Mouse (Mus musculus) midbrain, embryonic 12.5 days (tissue): Measurements from ENCODE around the gene Sap18b. TPM values are rescaled to one million over a fixed set of nuclear protein-coding genes. Genes with fewer than 3 reads are reported as not detected.

Experiments used
- ATAC-seq: fragments of 200-750 bp; cut with Nextera tagmentation; 2 replicates; pipeline ENCODE4 v1.8.0; 2017; ENCODE audit warnings: low read depth, moderate TSS enrichment, moderate library complexity; ENCODE audit not compliant: low FRiP score
- H3K27ac ChIP-seq: fragments of 300-500 bp; sonication (generic); replicated peaks from 2 replicates; pipeline ENCODE4 v1.5.1; 2016; ENCODE audit warnings: mild to moderate bottlenecking
- H3K27me3 ChIP-seq: fragments of 300-500 bp; sonication (generic); 2 replicates; pipeline ENCODE4 v1.6.1; 2016; ENCODE audit warnings: mild to moderate bottlenecking
- H3K36me3 ChIP-seq: fragments of 300-500 bp; sonication (generic); 2 replicates; pipeline ENCODE4 v1.6.1; 2016
- H3K4me1 ChIP-seq: fragments of 300-500 bp; sonication (generic); 2 replicates; pipeline ENCODE4 v1.6.1; 2016
- H3K4me2 ChIP-seq: fragments of 300-500 bp; sonication (generic); replicated peaks from 2 replicates; pipeline ENCODE4 v1.6.1; 2016; ENCODE audit warnings: mild to moderate bottlenecking, moderate library complexity
- H3K4me3 ChIP-seq: fragments of 300-500 bp; sonication (generic); 2 replicates; pipeline ENCODE4 v1.5.1; 2016; ENCODE audit warnings: mild to moderate bottlenecking
- H3K9ac ChIP-seq: fragments of 300-500 bp; sonication (generic); replicated peaks from 2 replicates; pipeline ENCODE4 v1.6.1; 2016; ENCODE audit warnings: mild to moderate bottlenecking, moderate library complexity
- H3K9me3 ChIP-seq: fragments of 300-500 bp; sonication (generic); 2 replicates; pipeline ENCODE4 v1.6.1; 2016; ENCODE audit warnings: mild to moderate bottlenecking
- WGBS: fragments of 180-500 bp; shearing (Covaris S2); methylation state at CpG from one replicate; pipeline ENCODE4 v1.1.7; 2016; 5-methylcytosine and 5-hydroxymethylcytosine counted together
- polyA plus RNA-seq: library from polyadenylated mRNA; unstranded; fragments of >200 nt; fragmentation: Nextera tagmentation; extraction: Ambion mirVana; gene quantifications from 2 replicates; pipeline ENCODE4 v1.2.1, GENCODE M21; 2016

Gene Sap18b
- polyA plus RNA-seq, 1 experiment from 2014 or later: 330 TPM

- Histone ChIP-seq H3K4me1 (peaks cover 22% of the 10 kb centered on the region), H3K27ac (peak overlapping the region; percentile 92), H3K9me3 (no peaks in the 10 kb centered on the region), H3K27me3 (no peaks in the 10 kb centered on the region), H3K4me3 (peak overlapping the region; percentile 98), H3K36me3 (0 out of 2 replicates have a peak, but pooled peaks cover 6% of the 10 kb centered on the region), H3K4me2 (peak overlapping the region; percentile 91), H3K9ac (peak overlapping the region; percentile 96)
- under 1% methylated on average over 36 of the region's 69 CpGs for WGBS
- ATAC-seq: no peak; the same call in 1 of the 2 replicates
These were observed 18.5 kb upstream of the Sap18b start for GRCm38 (mm10) chr8:95806461-95807191.

- Histone ChIP-seq H3K4me3 (peak within 1 kb of the TSS; percentile 98), H3K27me3 (no peaks in the 10 kb centered on the region), H3K4me2 (peak within 1 kb of the TSS; percentile 91), H3K4me1 (peaks cover 18% of the 10 kb centered on the region), H3K9ac (peak within 1 kb of the TSS; percentile 96), H3K9me3 (no peaks in the 10 kb centered on the region), H3K27ac (peak within 1 kb of the TSS; percentile 92), H3K36me3 (0 out of 2 replicates have a peak, but pooled peaks cover 4% of the 10 kb centered on the region)
- WGBS: under 1% methylated on average over 44 of the region's 44 CpGs
- peak; percentile 98 for ATAC-seq
These were observed 17.8 kb upstream of the Sap18b start, which contains the start of gene Cnot1 for GRCm38 (mm10) chr8:95807331-95807843. Gene Cnot1 (minus strand): TSS chr8:95807464.

GRCm38 (mm10) chr8:95807861-95808260 lies 17.3 kb upstream of the Sap18b start:
- 0 out of 2 replicates have a peak, but pooled peaks cover 4% of the 10 kb centered on the region for H3K36me3 ChIP-seq
- WGBS: under 1% methylated on average over 20 of the region's 20 CpGs
- peak overlapping the region; percentile 98 for H3K4me3 ChIP-seq
- ATAC-seq: peak; percentile 92
- no peaks in the 10 kb centered on the region for H3K9me3 ChIP-seq
- H3K4me2 ChIP-seq: peak overlapping the region; percentile 58
- peaks cover 18% of the 10 kb centered on the region for H3K4me1 ChIP-seq
- H3K9ac ChIP-seq: peak overlapping the region; percentile 51
- no peaks in the 10 kb centered on the region for H3K27me3 ChIP-seq
- H3K27ac ChIP-seq: peak overlapping the region; percentile 92

GRCm38 (mm10) chr8:95808631-95809030 lies 16.5 kb upstream of the Sap18b start:
- H3K9me3 ChIP-seq: no peaks in the 10 kb centered on the region
- H3K27ac ChIP-seq: no peak overlapping the region
- 0 out of 2 replicates have a peak, but pooled peaks cover 4% of the 10 kb centered on the region for H3K36me3 ChIP-seq
- peaks cover 18% of the 10 kb centered on the region for H3K4me1 ChIP-seq
- H3K4me2 ChIP-seq: no peak overlapping the region
- WGBS: 86% methylated on average over 4 of the region's 4 CpGs
- ATAC-seq: no peak
- no peaks in the 10 kb centered on the region for H3K27me3 ChIP-seq
- H3K4me3 ChIP-seq: no peak overlapping the region
- H3K9ac ChIP-seq: no peak overlapping the region

GRCm38 (mm10) chr8:95809116-95809515 lies 16.0 kb upstream of the Sap18b start:
- H3K27ac ChIP-seq: no peak overlapping the region
- 82% methylated on average over 5 of the region's 5 CpGs for WGBS
- H3K4me1 ChIP-seq: peaks cover 18% of the 10 kb centered on the region
- no peak overlapping the region for H3K4me3 ChIP-seq
- H3K27me3 ChIP-seq: no peaks in the 10 kb centered on the region
- H3K9ac ChIP-seq: no peak overlapping the region
- 0 out of 2 replicates have a peak, but pooled peaks cover 4% of the 10 kb centered on the region for H3K36me3 ChIP-seq
- no peak overlapping the region for H3K4me2 ChIP-seq
- no peaks in the 10 kb centered on the region for H3K9me3 ChIP-seq
- no peak for ATAC-seq

- ATAC-seq: no peak
- H3K4me3 ChIP-seq: no peak overlapping the region
- WGBS: 55% methylated on average over 3 of the region's 3 CpGs
- no peaks in the 10 kb centered on the region for H3K9me3 ChIP-seq
- H3K27me3 ChIP-seq: no peaks in the 10 kb centered on the region
- no peak overlapping the region for H3K9ac ChIP-seq
- no peak overlapping the region for H3K27ac ChIP-seq
- H3K36me3 ChIP-seq: no peaks in the 10 kb centered on the region
- H3K4me2 ChIP-seq: no peak overlapping the region
- peaks cover 11% of the 10 kb centered on the region for H3K4me1 ChIP-seq
These were observed 15.0 kb upstream of the Sap18b start for GRCm38 (mm10) chr8:95810184-95810591.

- Histone ChIP-seq H3K9ac (no peak overlapping the region), H3K27ac (no peak overlapping the region), H3K4me2 (no peak overlapping the region), H3K4me3 (no peak overlapping the region), H3K27me3 (no peaks in the 10 kb centered on the region), H3K9me3 (no peaks in the 10 kb centered on the region), H3K4me1 (no peaks in the 10 kb centered on the region), H3K36me3 (no peaks in the 10 kb centered on the region)
- ATAC-seq: no peak
- 54% methylated on average over 5 of the region's 6 CpGs for WGBS
These were observed 9.0 kb upstream of the Sap18b start for GRCm38 (mm10) chr8:95816044-95816708.

- no peak for ATAC-seq
- no peak overlapping the region for H3K4me2 ChIP-seq
- H3K4me1 ChIP-seq: no peaks in the 10 kb centered on the region
- no peaks in the 10 kb centered on the region for H3K27me3 ChIP-seq
- H3K4me3 ChIP-seq: no peak overlapping the region
- H3K9me3 ChIP-seq: no peaks in the 10 kb centered on the region
- H3K27ac ChIP-seq: no peak overlapping the region
- no peaks in the 10 kb centered on the region for H3K36me3 ChIP-seq
- 71% methylated on average over 3 of the region's 3 CpGs for WGBS
- no peak overlapping the region for H3K9ac ChIP-seq
These were observed 7.5 kb upstream of the Sap18b start for GRCm38 (mm10) chr8:95817597-95817996.

GRCm38 (mm10) chr8:95818211-95818610 lies 6.9 kb upstream of the Sap18b start:
- H3K4me3 ChIP-seq: no peak overlapping the region
- no peak for ATAC-seq
- WGBS: 53% methylated on average over 1 of the region's 1 CpGs
- no peaks in the 10 kb centered on the region for H3K36me3 ChIP-seq
- H3K27me3 ChIP-seq: no peaks in the 10 kb centered on the region
- no peak overlapping the region for H3K4me2 ChIP-seq
- H3K27ac ChIP-seq: no peak overlapping the region
- H3K9me3 ChIP-seq: no peaks in the 10 kb centered on the region
- H3K4me1 ChIP-seq: no peaks in the 10 kb centered on the region
- H3K9ac ChIP-seq: no peak overlapping the region

- no peaks in the 10 kb centered on the region for H3K36me3 ChIP-seq
- no peak overlapping the region for H3K4me3 ChIP-seq
- H3K9ac ChIP-seq: no peak overlapping the region
- H3K4me1 ChIP-seq: no peaks in the 10 kb centered on the region
- WGBS: 94% methylated on average over 6 of the region's 6 CpGs
- H3K27me3 ChIP-seq: no peaks in the 10 kb centered on the region
- no peaks in the 10 kb centered on the region for H3K9me3 ChIP-seq
- H3K27ac ChIP-seq: no peak overlapping the region
- no peak overlapping the region for H3K4me2 ChIP-seq
- ATAC-seq: no peak
These were observed 3.9 kb upstream of the Sap18b start for GRCm38 (mm10) chr8:95821266-95821665.

- no peaks in the 10 kb centered on the region for H3K4me1 ChIP-seq
- H3K9ac ChIP-seq: no peak overlapping the region
- no peak overlapping the region for H3K4me3 ChIP-seq
- no peaks in the 10 kb centered on the region for H3K27me3 ChIP-seq
- H3K9me3 ChIP-seq: no peaks in the 10 kb centered on the region
- H3K4me2 ChIP-seq: no peak overlapping the region
- H3K36me3 ChIP-seq: no peaks in the 10 kb centered on the region
- no peak for ATAC-seq
- WGBS: 87% methylated on average over 5 of the region's 5 CpGs
- H3K27ac ChIP-seq: no peak overlapping the region
These were observed 3.0 kb upstream of the Sap18b start for GRCm38 (mm10) chr8:95822096-95822495.

- no peak overlapping the region for H3K27ac ChIP-seq
- no peak overlapping the region for H3K9ac ChIP-seq
- H3K4me2 ChIP-seq: no peak overlapping the region
- H3K36me3 ChIP-seq: no peaks in the 10 kb centered on the region
- no peaks in the 10 kb centered on the region for H3K4me1 ChIP-seq
- no peak overlapping the region for H3K4me3 ChIP-seq
- 87% methylated on average over 3 of the region's 3 CpGs for WGBS
- H3K27me3 ChIP-seq: no peaks in the 10 kb centered on the region
- ATAC-seq: no peak
- no peaks in the 10 kb centered on the region for H3K9me3 ChIP-seq
These were observed 2.4 kb upstream of the Sap18b start for GRCm38 (mm10) chr8:95822699-95823098.
